Mouse (Mus musculus) brain, adult 10 weeks (tissue): ENCODE measurements around the gene Golm1. TPM values are rescaled to one million over a fixed set of nuclear protein-coding genes. Genes with fewer than 3 reads are reported as not detected.

Source experiments
- polyA plus RNA-seq: library from polyadenylated mRNA; stranded (reverse); fragments of 350-450 nt; fragmentation: Illumina TruSeq; extraction: RNeasy Lipid Tissue Mini Kit (QIAGEN cat#74804); gene quantifications from one replicate; pipeline ENCODE4 v1.2.3, GENCODE M21; 2015; ENCODE audit warnings: low read depth, low replicate concordance

Gene Golm1
- polyA plus RNA-seq = 20.0 TPM

DNA sequence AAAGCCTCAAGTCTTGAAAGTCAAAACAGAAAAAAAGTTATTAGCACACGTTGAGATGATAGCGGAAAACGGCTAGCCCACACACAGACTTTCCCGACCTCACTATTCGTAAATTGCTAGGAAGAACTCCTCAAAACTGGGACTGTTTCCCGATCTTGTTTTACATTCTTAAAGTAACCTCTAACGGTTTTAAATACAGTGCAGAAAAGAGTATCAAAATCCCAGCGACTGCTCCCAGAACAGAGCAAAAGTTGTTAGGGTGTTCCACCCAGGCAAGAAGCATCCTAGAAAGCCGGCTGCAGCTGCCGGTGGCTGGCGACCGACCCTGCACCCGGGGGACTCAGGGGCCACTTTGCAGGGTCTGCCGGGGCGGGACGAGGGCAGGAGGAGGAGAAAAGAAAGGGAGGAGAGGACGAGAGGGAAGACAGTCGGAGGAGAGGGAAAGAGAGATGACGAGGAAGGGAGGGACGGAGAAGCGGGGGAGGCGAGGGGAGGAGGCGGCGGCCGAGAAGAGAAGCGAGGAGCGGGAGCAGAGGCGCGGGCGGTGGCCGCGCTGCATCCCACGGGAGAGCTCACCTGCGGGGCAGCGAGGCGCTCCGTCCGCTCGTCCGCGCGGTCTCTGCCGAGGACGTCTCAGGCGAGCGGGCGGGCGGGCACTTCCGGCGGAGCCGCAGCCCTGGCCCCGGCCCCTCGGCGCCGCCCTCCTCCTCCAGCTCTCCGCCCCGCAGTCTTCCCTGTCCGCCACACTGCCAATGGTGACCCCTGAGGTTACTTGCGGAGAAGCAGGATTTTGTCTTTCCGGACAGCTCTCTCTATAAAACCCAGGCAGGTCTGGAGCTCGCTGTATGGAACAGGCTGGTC is at the start of gene Golm1:
TSS of gene Golm1 (minus strand) at position 661 of the 861 bp plus-strand sequence.

DNA sequence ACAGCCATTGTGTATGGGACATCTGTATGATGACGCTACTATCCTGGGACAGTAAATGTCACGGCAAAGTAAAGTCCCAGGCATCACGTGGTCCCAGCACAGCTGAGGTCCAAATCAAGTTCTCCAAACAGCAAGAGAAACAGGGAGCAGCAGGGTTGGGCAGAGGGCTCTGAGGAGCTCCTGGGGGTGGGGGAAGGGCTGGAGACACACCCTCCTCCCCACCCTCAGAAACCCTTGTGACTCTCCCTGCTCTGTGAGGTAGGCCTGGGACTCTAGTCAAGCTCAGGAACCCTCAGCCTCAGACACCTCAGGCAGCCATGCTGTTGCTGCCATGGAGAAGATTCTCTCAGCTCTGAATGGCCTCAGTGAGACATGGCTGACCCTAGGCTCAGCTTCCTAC is 36.4 kb upstream of the Golm1 start, which contains the start of gene Spata31d1b:
TSS of gene Spata31d1b (plus strand) at position 301 of the 400 bp plus-strand sequence.

GRCm38 (mm10) chr13:59710230-59710629 is 34.6 kb upstream of the Golm1 start, which contains the start of gene Spata31d1a:
Spata31d1a (minus strand) TSS chr13:59710330.

DNA sequence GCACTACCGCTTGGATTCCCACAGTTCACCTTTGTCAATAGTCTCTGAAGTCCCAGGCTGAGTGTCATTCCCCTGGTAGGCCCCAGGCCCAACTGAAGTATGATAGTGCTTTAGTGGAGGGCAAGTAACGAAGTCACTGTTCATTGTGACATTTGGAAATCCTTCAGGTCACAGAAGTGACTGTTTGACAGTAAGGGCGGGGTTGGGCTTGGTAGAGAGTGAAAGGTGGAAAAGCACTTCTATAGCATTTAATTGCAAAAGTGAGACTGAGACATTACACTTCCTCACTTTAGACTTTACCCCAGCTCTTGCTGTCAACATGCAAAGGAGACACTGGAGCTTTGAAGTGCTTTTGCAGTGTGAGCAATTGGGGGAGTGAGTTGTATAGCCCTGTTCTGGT is 18.4 kb upstream of the Golm1 start, which contains the start of gene 4921517D22Rik:
TSS of gene 4921517D22Rik (minus strand) at position 101 of the 400 bp plus-strand sequence.

DNA sequence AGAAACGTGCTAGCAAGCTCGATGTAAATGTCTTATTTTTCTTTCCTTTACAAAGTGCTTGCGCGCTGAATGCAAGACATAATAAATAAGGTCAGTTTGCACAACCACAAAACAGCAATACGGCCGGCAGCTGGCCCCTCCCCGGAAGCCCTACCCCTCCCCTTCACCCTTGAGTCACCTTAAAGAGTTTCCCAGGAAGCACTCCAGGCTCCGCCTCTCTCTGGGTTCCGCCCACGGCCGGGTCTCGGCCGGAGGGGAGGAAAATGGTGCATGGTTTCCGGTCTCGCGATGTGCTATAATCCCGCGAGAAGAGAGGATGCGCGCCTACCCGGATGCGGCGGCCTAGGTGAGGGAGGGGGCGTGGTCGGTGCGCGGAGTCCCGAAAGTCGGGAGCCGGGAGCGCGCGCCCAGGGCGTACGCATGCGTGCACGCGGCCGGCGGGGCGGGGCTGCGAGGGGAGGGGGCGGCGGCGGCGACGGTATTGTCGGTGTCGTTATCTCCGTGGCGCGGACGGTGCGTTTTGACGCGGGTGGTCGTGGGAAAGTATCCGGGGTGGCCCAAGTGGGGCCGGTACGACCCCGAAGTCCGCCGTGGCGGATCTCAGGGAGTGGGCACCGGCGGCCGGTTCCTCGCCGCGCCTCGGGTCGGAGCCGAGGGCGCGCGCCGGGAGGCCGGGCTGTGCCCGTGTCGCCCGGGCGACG is 90.5 kb downstream of the Golm1 start, which contains the start of the genes Agtpbp1 and Naa35:
TSS of gene Agtpbp1 (minus strand) at position 281 of the 701 bp plus-strand sequence.
TSS of gene Naa35 (plus strand) at position 313 of the 701 bp plus-strand sequence.

Other genes with a start within 250 kb of the Golm1 start
- gene Agtpbp1, start 90.6 kb downstream of the Golm1 start, polyA plus RNA-seq = 164 TPM
- gene Naa35, start 90.6 kb downstream of the Golm1 start, polyA plus RNA-seq = 56.5 TPM
- not detected for gene 4921517D22Rik, start 18.3 kb upstream of the Golm1 start, polyA plus RNA-seq
- not detected for gene Spata31d1a, start 34.5 kb upstream of the Golm1 start, polyA plus RNA-seq
- gene Spata31d1b, start 36.5 kb upstream of the Golm1 start, polyA plus RNA-seq = not detected
- gene Spata31d1d, start 55.9 kb upstream of the Golm1 start, polyA plus RNA-seq = 0.10 TPM
- gene 1700014D04Rik, start 70.9 kb upstream of the Golm1 start, polyA plus RNA-seq = 0.73 TPM
- 237 TPM for gene Isca1, start 94.0 kb upstream of the Golm1 start, polyA plus RNA-seq
- gene Gm49354, start 106.4 kb upstream of the Golm1 start, polyA plus RNA-seq = not detected
- gene Tut7, start 147.3 kb upstream of the Golm1 start, polyA plus RNA-seq = 42.0 TPM